Mouse (Mus musculus): ENCODE data around the gene Cgref1. TPM values are rescaled to one million over a fixed set of nuclear protein-coding genes. Genes with fewer than 3 reads are reported as not detected.
A peak's percentile ranks its signal among the peaks of the same experiment; 100 is the strongest.

The Cgref1 gene
- polyA plus RNA-seq, 1 experiment: 0.76 TPM

- H3K4me1 ChIP-seq (ENCODE audit: control insufficient read depth, insufficient read depth, insufficient read length): no peaks in the 10 kb centered on the region
- no peak for DNase-seq (ENCODE audit: low read depth in 1 of 2, low spot score in 2 of 2)
- no peak within 1 kb of the TSS for H3K4me3 ChIP-seq (ENCODE audit: extremely low read depth, insufficient read depth, insufficient read length)
- peak within 1 kb of the TSS; percentile 43 for H3K27ac ChIP-seq (ENCODE audit: insufficient read depth, low read length)
- 79% methylated on average over 8 of the region's 8 CpGs for WGBS
- H3K36me3 ChIP-seq (ENCODE audit: control insufficient read depth, insufficient read depth, low read length): no peaks in the 10 kb centered on the region
- H3K27me3 ChIP-seq (ENCODE audit: control insufficient read depth, insufficient read depth, low read length): no peaks in the 10 kb centered on the region
- TF ChIP-seq POLR2A (IDR thresholded peaks at IDR 0.05; ENCODE audit: low read depth, low read length): no peak
These were observed 23.0 kb upstream of the Cgref1 start, which contains the start of gene Tcf23 for GRCm38 (mm10) chr5:30968416-30968815. Gene Tcf23, plus strand, starts transcription at chr5:30968662.

DNA sequence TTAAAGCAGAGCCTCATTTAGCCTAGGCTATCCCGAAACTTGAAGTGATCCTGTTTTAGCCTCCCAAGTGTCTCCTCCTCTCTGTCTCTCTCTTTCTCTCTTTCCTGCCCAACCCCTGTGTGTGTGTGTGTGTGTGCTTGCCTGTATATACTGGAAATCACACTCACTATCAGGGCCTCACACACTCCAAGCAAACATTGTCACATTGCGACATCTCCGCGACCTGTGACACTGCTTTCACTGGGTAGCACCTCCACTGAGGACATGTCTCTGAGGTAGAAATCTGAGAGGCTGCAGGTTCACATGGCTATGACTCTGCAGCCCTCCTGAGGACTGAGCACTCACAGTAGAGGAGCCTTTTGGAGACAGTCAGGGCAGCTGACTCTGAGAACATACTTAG is 20.8 kb upstream of the Cgref1 start:
- Histone ChIP-seq H3K27ac (ENCODE audit: insufficient read depth, low read length) (no peak overlapping the region), H3K27me3 (ENCODE audit: control insufficient read depth, insufficient read depth, low read length) (no peaks in the 10 kb centered on the region), H3K4me3 (ENCODE audit: extremely low read depth, insufficient read depth, insufficient read length) (no peak overlapping the region), H3K36me3 (ENCODE audit: control insufficient read depth, insufficient read depth, low read length) (no peaks in the 10 kb centered on the region), H3K4me1 (ENCODE audit: control insufficient read depth, insufficient read depth, insufficient read length) (peaks cover 2% of the 10 kb centered on the region)
- no peak for DNase-seq (ENCODE audit: low read depth in 1 of 2, low spot score in 2 of 2)
- WGBS: 92% methylated on average over 4 of the region's 4 CpGs
- TF ChIP-seq POLR2A (IDR thresholded peaks at IDR 0.05; ENCODE audit: low read depth, low read length): no peak
- TF ChIP-seq CTCF (IDR thresholded peaks at IDR 0.05; ENCODE audit: extremely low read depth, insufficient read depth, insufficient read length, insufficient replicate concordance): no peak

DNA sequence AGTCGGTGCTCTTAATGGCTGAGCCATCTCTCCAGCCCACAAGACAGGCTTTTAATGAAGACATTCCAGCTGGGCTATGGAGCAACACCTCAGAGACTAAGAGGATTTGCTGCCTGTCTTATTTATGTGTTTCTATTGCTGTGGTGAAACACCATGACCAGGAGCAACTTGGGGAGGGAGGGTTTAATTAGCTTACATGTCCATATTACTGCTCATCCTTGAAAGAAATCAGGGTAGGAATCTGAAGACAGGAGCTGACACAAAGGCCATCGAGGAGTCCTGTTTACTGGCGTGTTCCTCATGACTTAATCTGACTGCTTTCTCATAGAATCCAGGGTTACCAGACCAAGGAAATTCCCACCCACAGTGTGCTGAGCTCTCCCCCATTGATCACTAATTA is 18.5 kb upstream of the Cgref1 start:
- TF ChIP-seq CTCF (IDR thresholded peaks at IDR 0.05; ENCODE audit: extremely low read depth, insufficient read depth, insufficient read length, insufficient replicate concordance): no peak
- TF ChIP-seq POLR2A (IDR thresholded peaks at IDR 0.05; ENCODE audit: low read depth, low read length): no peak
- H3K4me1 ChIP-seq (ENCODE audit: control insufficient read depth, insufficient read depth, insufficient read length): peaks cover 12% of the 10 kb centered on the region
- no peaks in the 10 kb centered on the region for H3K27me3 ChIP-seq (ENCODE audit: control insufficient read depth, insufficient read depth, low read length)
- 87% methylated on average over 3 of the region's 3 CpGs for WGBS
- H3K36me3 ChIP-seq (ENCODE audit: control insufficient read depth, insufficient read depth, low read length): 0 out of 2 replicates have a peak, but pooled peaks cover under 1% of the 10 kb centered on the region
- no peak overlapping the region for H3K27ac ChIP-seq (ENCODE audit: insufficient read depth, low read length)
- DNase-seq (ENCODE audit: low read depth in 1 of 2, low spot score in 2 of 2): no peak
- no peak overlapping the region for H3K4me3 ChIP-seq (ENCODE audit: extremely low read depth, insufficient read depth, insufficient read length)

DNA sequence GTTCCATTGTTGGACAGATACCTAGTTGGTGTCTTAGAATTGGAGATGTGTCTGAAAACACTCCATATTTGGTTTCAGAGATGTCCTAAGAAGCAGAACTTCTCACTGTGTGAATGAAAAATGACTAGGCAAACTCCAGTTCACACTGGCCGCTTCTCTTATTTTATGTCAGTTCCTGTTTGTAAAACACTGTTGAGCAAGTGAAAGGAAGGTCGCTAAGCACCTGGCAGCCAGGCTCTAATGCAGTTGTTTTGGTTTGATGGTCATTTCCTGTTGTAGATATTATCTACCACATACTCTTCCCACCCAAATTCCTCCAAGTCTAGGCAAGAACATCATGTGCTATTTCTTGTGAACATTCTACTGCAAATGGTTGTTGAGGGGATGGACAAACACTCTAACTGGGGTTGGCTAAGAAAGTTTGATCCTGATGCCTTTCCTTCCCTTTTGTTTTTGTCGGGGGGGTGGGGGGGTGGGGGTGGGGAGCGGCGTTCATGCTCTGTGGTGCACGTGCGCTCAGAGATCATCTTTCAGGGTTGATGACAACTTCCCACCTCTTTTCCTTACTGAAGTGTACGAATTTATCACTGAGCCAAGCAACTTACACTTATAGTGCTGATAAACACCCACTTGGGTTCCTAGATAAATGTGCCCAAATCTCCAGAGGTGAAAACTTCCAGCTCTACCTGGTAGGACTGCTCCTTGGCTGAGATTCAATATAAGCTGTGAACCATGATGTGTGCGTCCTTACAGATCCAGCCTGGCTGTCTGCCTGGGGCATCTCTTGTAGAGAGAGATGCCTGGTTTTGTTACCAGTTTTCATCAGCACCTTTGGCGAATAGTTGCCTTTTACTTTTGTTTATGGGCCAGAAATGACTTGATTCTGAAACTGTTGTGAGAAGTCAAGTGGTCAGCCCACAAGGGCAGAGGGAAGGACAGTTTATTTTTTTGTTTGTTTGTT is 16.4 kb upstream of the Cgref1 start:
- Histone ChIP-seq H3K27ac (ENCODE audit: insufficient read depth, low read length) (peak overlapping the region; percentile 63; the same call in 1 of the 2 replicates), H3K36me3 (ENCODE audit: control insufficient read depth, insufficient read depth, low read length) (peaks cover 9% of the 10 kb centered on the region), H3K4me1 (ENCODE audit: control insufficient read depth, insufficient read depth, insufficient read length) (peaks cover 24% of the 10 kb centered on the region), H3K4me3 (ENCODE audit: extremely low read depth, insufficient read depth, insufficient read length) (no peak overlapping the region), H3K27me3 (ENCODE audit: control insufficient read depth, insufficient read depth, low read length) (no peaks in the 10 kb centered on the region)
- TF ChIP-seq POLR2A (IDR thresholded peaks at IDR 0.05; ENCODE audit: low read depth, low read length) (no peak), CTCF (IDR thresholded peaks at IDR 0.05; ENCODE audit: extremely low read depth, insufficient read depth, insufficient read length, insufficient replicate concordance) (no peak)
- WGBS: 26% methylated on average over 10 of the region's 10 CpGs
- DNase-seq (ENCODE audit: low read depth in 1 of 2, low spot score in 2 of 2): peak in 1 of 2 experiments; percentile 67

DNA sequence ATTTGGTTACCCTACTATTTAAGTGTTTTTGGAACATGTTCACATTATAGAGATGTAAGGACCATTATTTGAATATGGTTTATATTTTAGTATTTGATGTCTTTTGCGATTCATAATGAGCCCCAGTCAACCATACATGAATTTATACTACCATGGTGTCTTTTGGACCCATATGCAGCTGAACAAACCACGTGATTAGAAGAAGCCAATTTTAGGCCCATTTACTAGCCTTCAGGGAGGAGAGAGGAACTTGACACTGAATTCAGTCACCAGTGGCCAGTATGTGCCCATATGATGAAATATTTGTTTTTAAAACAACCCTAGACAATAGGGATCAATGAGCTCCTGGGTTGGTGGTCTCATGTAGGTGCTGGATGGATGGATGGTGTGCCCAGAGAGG is 15.4 kb upstream of the Cgref1 start:
- 92% methylated on average over 2 of the region's 2 CpGs for WGBS
- TF ChIP-seq POLR2A (IDR thresholded peaks at IDR 0.05; ENCODE audit: low read depth, low read length): no peak
- no peak for TF ChIP-seq CTCF (IDR thresholded peaks at IDR 0.05; ENCODE audit: extremely low read depth, insufficient read depth, insufficient read length, insufficient replicate concordance)
- Histone ChIP-seq H3K4me3 (ENCODE audit: extremely low read depth, insufficient read depth, insufficient read length) (no peak overlapping the region), H3K36me3 (ENCODE audit: control insufficient read depth, insufficient read depth, low read length) (peaks cover 10% of the 10 kb centered on the region), H3K27ac (ENCODE audit: insufficient read depth, low read length) (peak overlapping the region; percentile 80; the same call in 1 of the 2 replicates), H3K4me1 (ENCODE audit: control insufficient read depth, insufficient read depth, insufficient read length) (peaks cover 24% of the 10 kb centered on the region), H3K27me3 (ENCODE audit: control insufficient read depth, insufficient read depth, low read length) (no peaks in the 10 kb centered on the region)
- no peak for DNase-seq (ENCODE audit: low read depth in 1 of 2, low spot score in 2 of 2)

GRCm38 (mm10) chr5:30959966-30960501 is 14.6 kb upstream of the Cgref1 start, which contains the start of gene Preb:
Gene Preb, minus strand, starts transcription at chr5:30960361.
- H3K27ac ChIP-seq (ENCODE audit: insufficient read depth, low read length): peak within 1 kb of the TSS; percentile 80
- TF ChIP-seq POLR2A (IDR thresholded peaks at IDR 0.05; ENCODE audit: low read depth, low read length) (peak; percentile 86), CTCF (IDR thresholded peaks at IDR 0.05; ENCODE audit: extremely low read depth, insufficient read depth, insufficient read length, insufficient replicate concordance) (no peak)
- H3K27me3 ChIP-seq (ENCODE audit: control insufficient read depth, insufficient read depth, low read length): no peaks in the 10 kb centered on the region
- under 1% methylated on average over 56 of the region's 56 CpGs for WGBS
- peaks cover 24% of the 10 kb centered on the region for H3K4me1 ChIP-seq (ENCODE audit: control insufficient read depth, insufficient read depth, insufficient read length)
- peak; percentile 94 to 99 for DNase-seq (ENCODE audit: low read depth in 1 of 2, low spot score in 2 of 2)
- H3K36me3 ChIP-seq (ENCODE audit: control insufficient read depth, insufficient read depth, low read length): peaks cover 17% of the 10 kb centered on the region
- peak within 1 kb of the TSS; percentile 81 for H3K4me3 ChIP-seq (ENCODE audit: extremely low read depth, insufficient read depth, insufficient read length)

All from spleen, adult 2 months (tissue).